Mouse (Mus musculus): ENCODE measurements around the gene Ptprg. TPM values are rescaled to one million over a fixed set of nuclear protein-coding genes. Genes with fewer than 3 reads are reported as not detected.

Gene Ptprg
- polyA plus RNA-seq, 1 experiment from 2014 or later: 15.2 TPM

GRCm38 (mm10) chr14:12062628-12063360 lies 509.5 kb downstream of the Ptprg start:
- Histone ChIP-seq H3K9me3 (replicated peaks; ENCODE audit: control insufficient read depth, low read length) (no peaks in the 10 kb centered on the region), H3K27ac (ENCODE audit: low read depth, low read length) (no peak overlapping the region), H3K4me3 (ENCODE audit: low read depth, low read length) (no peak overlapping the region), H3K4me2 (no peak overlapping the region), H3K27me3 (ENCODE audit: control insufficient read depth, insufficient read depth, low read length) (no peaks in the 10 kb centered on the region), H3K9ac (ENCODE audit: low read depth, low read length) (no peak overlapping the region), H3K4me1 (ENCODE audit: control insufficient read depth, insufficient read depth, low read length) (peaks cover 7% of the 10 kb centered on the region), H3K36me3 (ENCODE audit: control insufficient read depth, insufficient read depth, low read length) (no peaks in the 10 kb centered on the region)
- no peak for ATAC-seq (replicated peaks; ENCODE audit: insufficient number of reproducible peaks, low FRiP score, low TSS enrichment)
- WGBS (ENCODE audit: insufficient replicate concordance): 67% methylated on average over 7 of the region's 7 CpGs

GRCm38 (mm10) chr14:12065001-12065400 lies 511.7 kb downstream of the Ptprg start:
- Histone ChIP-seq H3K4me2 (no peak overlapping the region), H3K9me3 (replicated peaks; ENCODE audit: control insufficient read depth, low read length) (no peaks in the 10 kb centered on the region), H3K9ac (ENCODE audit: low read depth, low read length) (no peak overlapping the region), H3K27me3 (ENCODE audit: control insufficient read depth, insufficient read depth, low read length) (no peaks in the 10 kb centered on the region), H3K4me3 (ENCODE audit: low read depth, low read length) (no peak overlapping the region), H3K27ac (ENCODE audit: low read depth, low read length) (no peak overlapping the region), H3K36me3 (ENCODE audit: control insufficient read depth, insufficient read depth, low read length) (no peaks in the 10 kb centered on the region), H3K4me1 (ENCODE audit: control insufficient read depth, insufficient read depth, low read length) (no peaks in the 10 kb centered on the region)
- WGBS (ENCODE audit: insufficient replicate concordance): 80% methylated on average over 1 of the region's 1 CpGs
- no peak for ATAC-seq (replicated peaks; ENCODE audit: insufficient number of reproducible peaks, low FRiP score, low TSS enrichment)

GRCm38 (mm10) chr14:12065736-12066135 lies 512.4 kb downstream of the Ptprg start:
- Histone ChIP-seq H3K9ac (ENCODE audit: low read depth, low read length) (no peak overlapping the region), H3K4me3 (ENCODE audit: low read depth, low read length) (no peak overlapping the region), H3K27ac (ENCODE audit: low read depth, low read length) (no peak overlapping the region), H3K27me3 (ENCODE audit: control insufficient read depth, insufficient read depth, low read length) (no peaks in the 10 kb centered on the region), H3K9me3 (replicated peaks; ENCODE audit: control insufficient read depth, low read length) (no peaks in the 10 kb centered on the region), H3K36me3 (ENCODE audit: control insufficient read depth, insufficient read depth, low read length) (no peaks in the 10 kb centered on the region), H3K4me1 (ENCODE audit: control insufficient read depth, insufficient read depth, low read length) (no peaks in the 10 kb centered on the region), H3K4me2 (no peak overlapping the region)
- ATAC-seq (replicated peaks; ENCODE audit: insufficient number of reproducible peaks, low FRiP score, low TSS enrichment): no peak
- WGBS (ENCODE audit: insufficient replicate concordance): 67% methylated on average over 2 of the region's 2 CpGs

GRCm38 (mm10) chr14:12069707-12070106 lies 516.4 kb downstream of the Ptprg start:
- 90% methylated on average over 12 of the region's 12 CpGs for WGBS (ENCODE audit: insufficient replicate concordance)
- no peaks in the 10 kb centered on the region for H3K9me3 ChIP-seq (replicated peaks; ENCODE audit: control insufficient read depth, low read length)
- H3K4me1 ChIP-seq (ENCODE audit: control insufficient read depth, insufficient read depth, low read length): no peaks in the 10 kb centered on the region
- H3K27ac ChIP-seq (ENCODE audit: low read depth, low read length): no peak overlapping the region
- no peak for ATAC-seq (replicated peaks; ENCODE audit: insufficient number of reproducible peaks, low FRiP score, low TSS enrichment)
- no peaks in the 10 kb centered on the region for H3K27me3 ChIP-seq (ENCODE audit: control insufficient read depth, insufficient read depth, low read length)
- no peak overlapping the region for H3K4me3 ChIP-seq (ENCODE audit: low read depth, low read length)
- H3K9ac ChIP-seq (ENCODE audit: low read depth, low read length): no peak overlapping the region
- no peak overlapping the region for H3K4me2 ChIP-seq
- no peaks in the 10 kb centered on the region for H3K36me3 ChIP-seq (ENCODE audit: control insufficient read depth, insufficient read depth, low read length)

GRCm38 (mm10) chr14:12070361-12070760 lies 517.0 kb downstream of the Ptprg start:
- Histone ChIP-seq H3K4me2 (no peak overlapping the region), H3K9me3 (replicated peaks; ENCODE audit: control insufficient read depth, low read length) (no peaks in the 10 kb centered on the region), H3K36me3 (ENCODE audit: control insufficient read depth, insufficient read depth, low read length) (no peaks in the 10 kb centered on the region), H3K27me3 (ENCODE audit: control insufficient read depth, insufficient read depth, low read length) (no peaks in the 10 kb centered on the region), H3K9ac (ENCODE audit: low read depth, low read length) (no peak overlapping the region), H3K4me3 (ENCODE audit: low read depth, low read length) (no peak overlapping the region), H3K4me1 (ENCODE audit: control insufficient read depth, insufficient read depth, low read length) (no peaks in the 10 kb centered on the region), H3K27ac (ENCODE audit: low read depth, low read length) (no peak overlapping the region)
- 50% methylated on average over 1 of the region's 1 CpGs for WGBS (ENCODE audit: insufficient replicate concordance)
- ATAC-seq (replicated peaks; ENCODE audit: insufficient number of reproducible peaks, low FRiP score, low TSS enrichment): no peak

- Histone ChIP-seq H3K4me3 (ENCODE audit: low read depth, low read length) (no peak overlapping the region), H3K27ac (ENCODE audit: low read depth, low read length) (no peak overlapping the region), H3K9ac (ENCODE audit: low read depth, low read length) (no peak overlapping the region), H3K27me3 (ENCODE audit: control insufficient read depth, insufficient read depth, low read length) (no peaks in the 10 kb centered on the region), H3K9me3 (replicated peaks; ENCODE audit: control insufficient read depth, low read length) (no peaks in the 10 kb centered on the region), H3K4me1 (ENCODE audit: control insufficient read depth, insufficient read depth, low read length) (no peaks in the 10 kb centered on the region), H3K4me2 (no peak overlapping the region), H3K36me3 (ENCODE audit: control insufficient read depth, insufficient read depth, low read length) (no peaks in the 10 kb centered on the region)
- ATAC-seq (replicated peaks; ENCODE audit: insufficient number of reproducible peaks, low FRiP score, low TSS enrichment): no peak
- 73% methylated on average over 7 of the region's 7 CpGs for WGBS (ENCODE audit: insufficient replicate concordance)
Observed at GRCm38 (mm10) chr14:12070856-12071465, 517.6 kb downstream of the Ptprg start.

- no peak overlapping the region for H3K4me3 ChIP-seq (ENCODE audit: low read depth, low read length)
- H3K27me3 ChIP-seq (ENCODE audit: control insufficient read depth, insufficient read depth, low read length): no peaks in the 10 kb centered on the region
- H3K4me1 ChIP-seq (ENCODE audit: control insufficient read depth, insufficient read depth, low read length): no peaks in the 10 kb centered on the region
- no peak for ATAC-seq (replicated peaks; ENCODE audit: insufficient number of reproducible peaks, low FRiP score, low TSS enrichment)
- H3K9me3 ChIP-seq (replicated peaks; ENCODE audit: control insufficient read depth, low read length): no peaks in the 10 kb centered on the region
- no peak overlapping the region for H3K27ac ChIP-seq (ENCODE audit: low read depth, low read length)
- no peak overlapping the region for H3K4me2 ChIP-seq
- 74% methylated on average over 7 of the region's 7 CpGs for WGBS (ENCODE audit: insufficient replicate concordance)
- no peaks in the 10 kb centered on the region for H3K36me3 ChIP-seq (ENCODE audit: control insufficient read depth, insufficient read depth, low read length)
- no peak overlapping the region for H3K9ac ChIP-seq (ENCODE audit: low read depth, low read length)
Observed at GRCm38 (mm10) chr14:12072026-12072861, 518.9 kb downstream of the Ptprg start.

- no peak for ATAC-seq (replicated peaks; ENCODE audit: insufficient number of reproducible peaks, low FRiP score, low TSS enrichment)
- H3K9me3 ChIP-seq (replicated peaks; ENCODE audit: control insufficient read depth, low read length): no peaks in the 10 kb centered on the region
- H3K36me3 ChIP-seq (ENCODE audit: control insufficient read depth, insufficient read depth, low read length): no peaks in the 10 kb centered on the region
- no peak overlapping the region for H3K4me3 ChIP-seq (ENCODE audit: low read depth, low read length)
- no peak overlapping the region for H3K9ac ChIP-seq (ENCODE audit: low read depth, low read length)
- 76% methylated on average over 2 of the region's 2 CpGs for WGBS (ENCODE audit: insufficient replicate concordance)
- no peaks in the 10 kb centered on the region for H3K27me3 ChIP-seq (ENCODE audit: control insufficient read depth, insufficient read depth, low read length)
- H3K27ac ChIP-seq (ENCODE audit: low read depth, low read length): no peak overlapping the region
- no peaks in the 10 kb centered on the region for H3K4me1 ChIP-seq (ENCODE audit: control insufficient read depth, insufficient read depth, low read length)
- no peak overlapping the region for H3K4me2 ChIP-seq
Observed at GRCm38 (mm10) chr14:12073408-12074107, 520.2 kb downstream of the Ptprg start.
